Mouse (Mus musculus): ENCODE measurements around the gene Gm6370. TPM values are rescaled to one million over a fixed set of nuclear protein-coding genes. Genes with fewer than 3 reads are reported as not detected.

Gene Gm6370
- not detected in 2 replicates for polyA plus RNA-seq (2012; rRNA removed; ENCODE audit: low replicate concordance)

DNA sequence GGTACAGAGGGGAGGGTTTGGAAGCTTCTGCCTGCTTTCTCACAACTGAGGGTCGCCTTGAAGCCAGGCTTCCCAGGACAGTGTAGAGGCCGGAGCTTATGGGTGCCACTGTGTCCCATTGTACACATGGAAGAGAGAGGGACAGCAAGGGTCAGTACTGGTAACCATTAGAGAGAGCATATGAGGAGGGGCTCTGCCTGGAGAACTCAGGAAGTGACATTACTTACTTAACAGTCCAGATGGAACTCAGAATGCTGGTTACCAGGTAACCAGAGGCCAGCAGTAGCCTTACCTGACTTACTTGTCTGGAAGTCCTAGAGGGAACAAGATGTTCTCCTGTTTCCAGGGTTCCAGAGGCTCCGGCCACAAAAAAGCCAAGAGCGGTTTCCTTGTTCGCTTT, at the start of gene Gm6370:
TSS of gene Gm6370 (plus strand) at position 301 of the 400 bp plus-strand sequence.

DNA sequence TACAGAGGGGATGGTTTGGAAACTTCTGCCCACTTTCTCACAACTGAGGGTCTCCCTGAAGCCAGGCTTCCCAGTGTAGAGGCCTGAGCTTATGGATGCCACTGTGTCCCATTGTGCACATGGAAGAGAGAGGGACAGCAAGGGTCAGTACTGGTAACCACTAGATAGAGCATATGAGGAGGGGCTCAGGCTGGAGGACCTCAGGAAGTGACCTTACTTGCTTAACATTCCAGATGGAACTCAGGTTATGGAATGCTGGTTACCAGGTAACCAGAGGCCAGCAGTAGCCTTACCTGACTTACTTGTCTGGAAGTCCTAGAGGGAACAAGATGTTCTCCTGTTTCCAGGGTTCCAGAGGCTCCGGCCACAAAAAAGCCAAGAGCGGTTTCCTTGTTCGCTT, 9.5 kb upstream of the Gm6370 start, which contains the start of gene Gm6408:
TSS of gene Gm6408 (plus strand) at position 301 of the 400 bp plus-strand sequence.

DNA sequence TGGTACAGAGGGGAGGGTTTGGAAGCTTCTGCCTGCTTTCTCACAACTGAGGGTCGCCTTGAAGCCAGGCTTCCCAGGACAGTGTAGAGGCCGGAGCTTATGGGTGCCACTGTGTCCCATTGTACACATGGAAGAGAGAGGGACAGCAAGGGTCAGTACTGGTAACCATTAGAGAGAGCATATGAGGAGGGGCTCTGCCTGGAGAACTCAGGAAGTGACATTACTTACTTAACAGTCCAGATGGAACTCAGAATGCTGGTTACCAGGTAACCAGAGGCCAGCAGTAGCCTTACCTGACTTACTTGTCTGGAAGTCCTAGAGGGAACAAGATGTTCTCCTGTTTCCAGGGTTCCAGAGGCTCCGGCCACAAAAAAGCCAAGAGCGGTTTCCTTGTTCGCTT, 10.9 kb downstream of the Gm6370 start, which contains the start of gene 4930449I24Rik:
TSS of gene 4930449I24Rik (plus strand) at position 301 of the 400 bp plus-strand sequence.

DNA sequence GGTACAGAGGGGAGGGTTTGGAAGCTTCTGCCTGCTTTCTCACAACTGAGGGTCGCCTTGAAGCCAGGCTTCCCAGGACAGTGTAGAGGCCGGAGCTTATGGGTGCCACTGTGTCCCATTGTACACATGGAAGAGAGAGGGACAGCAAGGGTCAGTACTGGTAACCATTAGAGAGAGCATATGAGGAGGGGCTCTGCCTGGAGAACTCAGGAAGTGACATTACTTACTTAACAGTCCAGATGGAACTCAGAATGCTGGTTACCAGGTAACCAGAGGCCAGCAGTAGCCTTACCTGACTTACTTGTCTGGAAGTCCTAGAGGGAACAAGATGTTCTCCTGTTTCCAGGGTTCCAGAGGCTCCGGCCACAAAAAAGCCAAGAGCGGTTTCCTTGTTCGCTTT, 22.7 kb downstream of the Gm6370 start, which contains the start of gene Gm3402:
TSS of gene Gm3402 (plus strand) at position 301 of the 400 bp plus-strand sequence.

DNA sequence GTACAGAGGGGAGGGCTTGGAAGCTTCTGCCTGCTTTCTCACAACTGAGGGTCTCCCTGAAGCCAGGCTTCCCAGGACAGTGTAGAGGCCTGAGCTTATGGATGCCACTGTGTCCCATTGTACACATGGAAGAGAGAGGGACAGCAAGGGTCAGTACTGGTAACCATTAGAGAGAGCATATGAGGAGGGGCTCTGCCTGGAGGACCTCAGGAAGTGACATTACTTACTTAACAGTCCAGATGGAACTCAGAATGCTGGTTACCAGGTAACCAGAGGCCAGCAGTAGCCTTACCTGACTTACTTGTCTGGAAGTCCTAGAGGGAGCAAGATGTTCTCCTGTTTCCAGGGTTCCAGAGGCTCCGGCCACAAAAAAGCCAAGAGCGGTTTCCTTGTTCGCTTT, 34.3 kb downstream of the Gm6370 start, which contains the start of gene Gm3404:
TSS of gene Gm3404 (plus strand) at position 301 of the 400 bp plus-strand sequence.

DNA sequence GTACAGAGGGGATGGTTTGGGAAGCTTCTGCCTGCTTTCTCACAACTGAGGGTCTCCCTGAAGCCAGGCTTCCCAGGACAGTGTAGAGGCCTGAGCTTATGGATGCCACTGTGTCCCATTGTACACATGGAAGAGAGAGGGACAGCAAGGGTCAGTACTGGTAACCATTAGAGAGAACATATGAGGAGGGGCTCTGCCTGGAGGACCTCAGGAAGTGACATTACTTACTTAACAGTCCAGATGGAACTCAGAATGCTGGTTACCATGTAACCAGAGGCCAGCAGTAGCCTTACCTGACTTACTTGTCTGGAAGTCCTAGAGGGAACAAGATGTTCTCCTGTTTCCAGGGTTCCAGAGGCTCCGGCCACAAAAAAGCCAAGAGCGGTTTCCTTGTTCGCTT, 46.2 kb downstream of the Gm6370 start, which contains the start of gene Gm3409:
TSS of gene Gm3409 (plus strand) at position 301 of the 400 bp plus-strand sequence.

Other genes starting within 250 kb of the Gm6370 start
- 0.56 and 2.1 TPM in 2 replicates for gene Wasf3, start 106.4 kb upstream of the Gm6370 start, polyA plus RNA-seq (2012; rRNA removed; ENCODE audit: low replicate concordance)
- gene Gm6408, start 9.4 kb upstream of the Gm6370 start, polyA plus RNA-seq (2012; rRNA removed; ENCODE audit: low replicate concordance), result not detected in 2 replicates
- gene 4930449I24Rik, start 11.0 kb downstream of the Gm6370 start, polyA plus RNA-seq (2012; rRNA removed; ENCODE audit: low replicate concordance), result not detected in 2 replicates
- gene Gm3402, start 22.8 kb downstream of the Gm6370 start, polyA plus RNA-seq (2012; rRNA removed; ENCODE audit: low replicate concordance), result not detected in 2 replicates
- not detected in 2 replicates for gene Gm3404, start 34.4 kb downstream of the Gm6370 start, polyA plus RNA-seq (2012; rRNA removed; ENCODE audit: low replicate concordance)
- not detected in 2 replicates for gene Gm3409, start 46.3 kb downstream of the Gm6370 start, polyA plus RNA-seq (2012; rRNA removed; ENCODE audit: low replicate concordance)
- not detected in 2 replicates for gene Gm3415, start 64.8 kb downstream of the Gm6370 start, polyA plus RNA-seq (2012; rRNA removed; ENCODE audit: low replicate concordance)
- 0.08 TPM in 1 of 2 replicates, not detected in the other for gene Gpr12, start 93.9 kb downstream of the Gm6370 start, polyA plus RNA-seq (2012; rRNA removed; ENCODE audit: low replicate concordance)